Mouse (Mus musculus) spleen, adult 2 months (tissue): ENCODE results near the gene Gzma. TPM values are rescaled to one million over a fixed set of nuclear protein-coding genes. Genes with fewer than 3 reads are reported as not detected.

Source experiments
- DNase-seq, 2 experiments: peaks; one replicate each; pipeline versions ENCODE4 v3.0.0 to v3.0.0-alpha.2; 2012 to 2021; ENCODE audit warnings: low spot score in 2 of 2, low read depth in 1 of 2
- H3K27ac ChIP-seq: fragments of 200-500 bp; 2 replicates; pipeline ENCODE4 v1.5.1; 2012; ENCODE audit warnings: low read length, inconsistent platforms; ENCODE audit not compliant: insufficient read depth
- H3K27me3 ChIP-seq: fragments of 200-500 bp; 2 replicates; pipeline ENCODE4 v1.6.1; 2012; ENCODE audit warnings: mild to moderate bottlenecking, moderate library complexity, low read length, inconsistent platforms; ENCODE audit not compliant: control insufficient read depth, insufficient read depth
- H3K36me3 ChIP-seq: fragments of 200-500 bp; 2 replicates; pipeline ENCODE4 v1.6.1; 2012; ENCODE audit warnings: mild to moderate bottlenecking, low read length, inconsistent platforms; ENCODE audit not compliant: control insufficient read depth, insufficient read depth
- H3K4me1 ChIP-seq: fragments of 200-500 bp; 2 replicates; pipeline ENCODE4 v1.6.1; 2011; ENCODE audit warnings: inconsistent platforms; ENCODE audit not compliant: control insufficient read depth, insufficient read depth, insufficient read length
- H3K4me3 ChIP-seq: fragments of 200-500 bp; 2 replicates; pipeline ENCODE4 v1.5.1; 2011; ENCODE audit warnings: mild to moderate bottlenecking, inconsistent platforms; ENCODE audit not compliant: insufficient read depth, insufficient read length; ENCODE audit errors: extremely low read depth
- CTCF ChIP-seq: fragments of 200-500 bp; IDR thresholded peaks from 2 replicates; pipeline ENCODE4 v1.5.1; 2011; ENCODE audit warnings: mild to moderate bottlenecking, inconsistent platforms; ENCODE audit not compliant: insufficient read depth, insufficient read length, insufficient replicate concordance; ENCODE audit errors: extremely low read depth
- POLR2A ChIP-seq: fragments of 200-500 bp; IDR thresholded peaks from 2 replicates; pipeline ENCODE4 v1.6.1; 2011; ENCODE audit warnings: low read depth, low read length, inconsistent platforms
- WGBS: fragments of 180-500 bp; shearing (Covaris S2); methylation state at CpG from one replicate; pipeline ENCODE4 v1.1.7; 2018; 5-methylcytosine and 5-hydroxymethylcytosine counted together
- polyA plus RNA-seq: library from polyadenylated mRNA; depleted of rRNA; stranded (reverse); fragments of >200 nt; gene quantifications from 2 replicates; pipeline ENCODE4 v1.2.3, GENCODE M21; 2012; rRNA removed

Gene Gzma
- 6.7 and 9.8 TPM in 2 replicates for polyA plus RNA-seq

GRCm38 (mm10) chr13:113100879-113101278 lies at the start of gene Gzma:
Gzma (minus strand) TSS chr13:113100981.
- H3K36me3 ChIP-seq = no peaks in the 10 kb centered on the region
- H3K27me3 ChIP-seq = no peaks in the 10 kb centered on the region
- TF ChIP-seq POLR2A = no peak
- TF ChIP-seq CTCF = no peak
- H3K27ac ChIP-seq = no peak within 1 kb of the TSS
- DNase-seq = no peak
- no peak within 1 kb of the TSS for H3K4me3 ChIP-seq
- 35% methylated on average over 6 of the region's 6 CpGs for WGBS
- H3K4me1 ChIP-seq = peaks cover 3% of the 10 kb centered on the region; the same call in 1 of the 2 replicates

- Histone ChIP-seq H3K36me3 (no peaks in the 10 kb centered on the region), H3K4me1 (no peaks in the 10 kb centered on the region), H3K27ac (no peak overlapping the region), H3K27me3 (no peaks in the 10 kb centered on the region), H3K4me3 (no peak overlapping the region)
- 98% methylated on average over 1 of the region's 1 CpGs for WGBS
- DNase-seq = no peak
- TF ChIP-seq CTCF = no peak
- TF ChIP-seq POLR2A = no peak
Observed at GRCm38 (mm10) chr13:113139597-113139996, 38.8 kb upstream of the Gzma start.

DNA sequence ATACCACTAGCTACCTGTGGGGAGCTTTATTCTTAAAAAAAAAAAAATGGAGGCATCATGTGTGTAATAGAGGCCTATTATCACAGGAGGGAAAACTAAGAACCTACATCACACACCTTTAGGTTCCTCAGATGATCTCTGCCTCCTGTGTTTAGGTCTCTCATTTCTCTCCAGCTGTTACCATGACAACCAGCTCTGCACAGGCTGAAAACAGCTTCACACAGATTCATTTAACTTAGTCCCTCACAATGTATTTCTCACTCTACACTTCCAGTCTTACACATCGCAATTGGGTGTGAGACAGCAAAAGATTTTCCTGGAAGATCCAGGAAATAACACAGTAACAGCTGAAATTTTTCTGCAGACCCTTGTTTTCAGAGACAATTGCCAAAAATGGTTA lies 29.2 kb upstream of the Gzma start:
- TF ChIP-seq POLR2A = no peak
- no peak for TF ChIP-seq CTCF
- Histone ChIP-seq H3K27ac (no peak overlapping the region), H3K36me3 (no peaks in the 10 kb centered on the region)

GRCm38 (mm10) chr13:113121326-113121725 lies 20.5 kb upstream of the Gzma start:
- no peak for TF ChIP-seq POLR2A
- TF ChIP-seq CTCF = no peak
- H3K27me3 ChIP-seq = no peaks in the 10 kb centered on the region
- DNase-seq = no peak
- H3K4me3 ChIP-seq = no peak overlapping the region
- H3K4me1 ChIP-seq = no peaks in the 10 kb centered on the region; the same call in 1 of the 2 replicates
- no peaks in the 10 kb centered on the region for H3K36me3 ChIP-seq
- 93% methylated on average over 14 of the region's 14 CpGs for WGBS
- H3K27ac ChIP-seq = no peak overlapping the region

More for the DNA sequence above, 29.2 kb upstream of the Gzma start:
- Histone ChIP-seq H3K4me3 (no peak overlapping the region), H3K27me3 (no peaks in the 10 kb centered on the region), H3K4me1 (no peaks in the 10 kb centered on the region)
- no peak for DNase-seq
- 92% methylated on average over 1 of the region's 1 CpGs for WGBS

DNA sequence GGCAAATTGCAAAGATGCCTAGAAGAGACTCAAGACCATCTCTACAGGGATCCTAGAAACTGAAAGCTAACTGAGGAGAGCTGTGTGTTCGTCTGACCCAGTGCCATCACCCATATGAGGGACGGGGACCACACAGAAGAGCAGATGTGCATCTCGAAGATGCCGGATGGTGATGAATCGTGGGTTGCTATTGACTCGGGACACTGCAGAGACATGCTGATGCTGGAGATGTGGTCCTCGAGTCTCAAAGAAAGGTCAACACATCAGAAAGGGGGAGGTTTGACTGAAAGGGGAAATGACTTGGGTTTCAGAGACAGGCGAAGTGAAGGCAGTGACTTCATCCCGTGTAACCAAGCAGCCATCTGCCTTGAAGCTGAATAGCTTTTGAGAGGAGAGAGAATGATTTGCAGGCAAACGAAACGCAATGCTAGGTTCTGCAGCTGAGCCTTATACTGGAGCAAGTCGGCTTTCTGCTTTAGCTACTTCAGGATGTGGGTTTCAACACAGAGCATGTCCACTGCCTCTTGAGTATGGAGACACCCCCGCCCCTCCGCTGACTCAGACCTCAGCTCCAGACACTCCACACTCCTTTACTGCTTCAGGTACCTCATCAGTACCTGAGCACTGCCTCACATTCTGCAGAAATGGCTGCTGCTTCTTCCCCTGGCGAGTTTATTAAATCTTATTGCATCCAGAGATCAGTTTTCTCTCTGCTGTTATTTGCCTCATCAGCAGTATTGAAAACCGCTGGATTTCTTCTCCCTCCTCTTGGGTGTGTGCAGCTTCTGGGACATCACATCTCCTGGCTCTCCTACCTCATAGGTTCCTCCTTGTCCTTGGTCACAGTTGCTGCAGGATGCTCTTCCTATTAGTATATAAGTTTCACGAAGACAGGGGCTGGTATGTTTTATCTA lies 19.8 kb upstream of the Gzma start:
- no peaks in the 10 kb centered on the region for H3K27me3 ChIP-seq
- no peaks in the 10 kb centered on the region; the same call in 1 of the 2 replicates for H3K4me1 ChIP-seq
- no peak overlapping the region; the same call in 1 of the 2 replicates for H3K4me3 ChIP-seq
- DNase-seq = no peak
- H3K36me3 ChIP-seq = no peaks in the 10 kb centered on the region
- no peak overlapping the region for H3K27ac ChIP-seq
- TF ChIP-seq POLR2A = no peak
- no peak for TF ChIP-seq CTCF
- 67% methylated on average over 17 of the region's 17 CpGs for WGBS

DNA sequence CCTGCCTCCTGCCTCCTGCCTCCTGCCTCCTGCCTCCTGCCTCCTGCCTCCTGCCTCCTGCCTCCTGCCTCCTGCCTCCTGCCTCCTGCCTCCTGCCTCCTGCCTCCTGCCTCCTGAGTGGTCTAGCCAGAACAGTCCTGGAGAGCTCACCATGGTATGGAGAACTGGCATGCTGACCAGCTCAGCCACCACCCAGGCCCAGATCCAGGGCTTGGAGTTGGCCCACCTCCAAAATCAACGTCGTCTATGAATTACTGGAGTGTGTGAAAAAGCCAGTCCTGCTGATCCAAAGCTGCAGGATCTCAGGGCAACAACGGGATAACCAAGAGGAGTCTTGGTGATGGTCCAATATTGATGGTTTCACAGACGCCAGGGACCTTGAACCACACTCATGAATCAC lies 18.2 kb upstream of the Gzma start:
- Histone ChIP-seq H3K27ac (no peak overlapping the region), H3K4me3 (no peak overlapping the region), H3K4me1 (no peaks in the 10 kb centered on the region; the same call in 1 of the 2 replicates), H3K36me3 (no peaks in the 10 kb centered on the region), H3K27me3 (no peaks in the 10 kb centered on the region)
- no peak for DNase-seq
- TF ChIP-seq CTCF (no peak), POLR2A (no peak)
- 83% methylated on average over 4 of the region's 4 CpGs for WGBS

GRCm38 (mm10) chr13:113104759-113105158 lies 4.0 kb upstream of the Gzma start:
- Histone ChIP-seq H3K4me1 (peaks cover 3% of the 10 kb centered on the region; the same call in 1 of the 2 replicates), H3K27ac (no peak overlapping the region), H3K4me3 (no peak overlapping the region), H3K27me3 (no peaks in the 10 kb centered on the region), H3K36me3 (no peaks in the 10 kb centered on the region)
- 89% methylated on average over 10 of the region's 10 CpGs for WGBS
- TF ChIP-seq POLR2A (no peak), CTCF (no peak)
- no peak for DNase-seq
